Mouse (Mus musculus) liver, embryonic 14.5 days (tissue): ENCODE measurements at regions not wholly inside any gene's neighbourhood (a gene's known extent, or its start where the extent isn't known, plus 50 kb on each side); places are given as distances from the start of the nearest gene placed in this dataset.

Experiments
- ATAC-seq: fragments of 200-750 bp; cut with Nextera tagmentation; 2 replicates; pipeline ENCODE4 v1.8.0; 2017; ENCODE audit warnings: moderate number of reproducible peaks, mild to moderate bottlenecking, moderate library complexity; ENCODE audit not compliant: insufficient read depth
- DNase-seq, 3 experiments: peaks; one replicate each; pipeline ENCODE4 v3.0.0-alpha.2; 2012 to 2013; ENCODE audit warnings: low read depth in 3 of 3, low spot score in 3 of 3
- H3K27ac ChIP-seq: fragments of 300-500 bp; sonication (generic); 2 replicates; pipeline ENCODE4 v1.5.1; 2014; ENCODE audit warnings: moderate library complexity, mild to moderate bottlenecking, control low read depth, inconsistent platforms
- H3K27me3 ChIP-seq: fragments of 300-500 bp; sonication (generic); 2 replicates; pipeline ENCODE4 v1.6.1; 2014; ENCODE audit warnings: mild to moderate bottlenecking, low read length, moderate library complexity; ENCODE audit not compliant: control insufficient read depth, insufficient read depth
- H3K36me3 ChIP-seq: fragments of 300-500 bp; sonication (generic); replicated peaks from 2 replicates; pipeline ENCODE4 v1.6.1; 2014; ENCODE audit warnings: low read depth; ENCODE audit not compliant: control insufficient read depth, insufficient read depth
- H3K4me1 ChIP-seq, 2 experiments: fragments of 200-500 bp in 1 of 2; fragments of 300-500 bp in 1 of 2; sonication (generic) in 1 of 2; replicated peaks; 2 replicates each; pipeline ENCODE4 v1.6.1; 2012 to 2014; ENCODE audit warnings: antibody characterized with exemption in 1 of 2, inconsistent platforms in 1 of 2, low read length in 1 of 2; ENCODE audit not compliant: control insufficient read depth in 2 of 2, insufficient read depth in 2 of 2
- H3K4me2 ChIP-seq: fragments of 300-500 bp; sonication (generic); 2 replicates; pipeline ENCODE4 v1.6.1; 2014; ENCODE audit warnings: low read depth, mild to moderate bottlenecking, control low read depth, moderate library complexity
- H3K4me3 ChIP-seq, 2 experiments: fragments of 200-500 bp in 1 of 2; fragments of 300-500 bp in 1 of 2; sonication (generic) in 1 of 2; 2 replicates each; pipeline ENCODE4 v1.5.1; 2012 to 2014; ENCODE audit warnings: low read depth in 2 of 2, low read length in 2 of 2, mild to moderate bottlenecking in 2 of 2, control low read depth in 1 of 2, inconsistent platforms in 1 of 2, moderate library complexity in 1 of 2; ENCODE audit not compliant: insufficient read depth in 1 of 2
- H3K9ac ChIP-seq: fragments of 300-500 bp; sonication (generic); replicated peaks from 2 replicates; pipeline ENCODE4 v1.6.1; 2014; ENCODE audit warnings: mild to moderate bottlenecking, control low read depth, moderate library complexity
- H3K9me3 ChIP-seq: fragments of 300-500 bp; sonication (generic); 2 replicates; pipeline ENCODE4 v1.6.1; 2016; ENCODE audit warnings: low read length, mixed read lengths; ENCODE audit not compliant: control insufficient read depth
- CTCF ChIP-seq: IDR thresholded peaks from 2 replicates; pipeline ENCODE4 v1.5.1; 2016; ENCODE audit warnings: antibody characterized with exemption, low read depth, control low read depth
- EP300 ChIP-seq: IDR thresholded peaks from 2 replicates; pipeline ENCODE4 v1.6.1; 2016; ENCODE audit warnings: antibody characterized with exemption, low read depth
- WGBS: fragments of 180-500 bp; shearing (Covaris S2); extraction: QIAGEN DNeasy Blood & Tissue Kit; methylation state at CpG from one replicate; pipeline ENCODE4 v1.1.7; 2014; ENCODE audit not compliant: insufficient replicate concordance; 5-methylcytosine and 5-hydroxymethylcytosine counted together

DNA sequence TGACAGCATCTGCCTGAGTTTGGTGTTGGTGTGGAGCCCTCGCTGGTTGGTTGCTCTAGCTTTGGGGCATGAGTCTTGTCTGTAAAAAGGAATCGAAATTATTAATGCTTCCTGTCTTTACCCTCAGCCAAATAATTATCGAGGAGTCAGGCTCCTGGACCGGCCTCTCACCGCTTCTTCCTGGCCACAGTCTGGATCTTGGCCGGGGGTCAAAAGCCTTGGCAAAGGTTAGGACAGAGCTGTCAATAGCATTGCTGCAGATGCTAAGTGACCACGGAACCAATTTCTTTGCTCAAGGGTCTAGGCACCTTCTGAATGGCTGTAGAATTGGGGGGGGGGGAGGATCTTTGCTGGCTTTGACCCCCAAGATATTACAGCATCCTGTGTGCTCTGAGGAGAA, 207.3 kb downstream of the Sec16b start:
- DNase-seq = no peak
- ATAC-seq = no peak
- 69% methylated on average over 7 of the region's 7 CpGs for WGBS
- Histone ChIP-seq H3K9me3 (no peaks in the 10 kb centered on the region), H3K36me3 (no peaks in the 10 kb centered on the region), H3K4me3 (no peak overlapping the region), H3K27me3 (no peaks in the 10 kb centered on the region), H3K27ac (no peak overlapping the region), H3K4me1 (no peaks in the 10 kb centered on the region), H3K4me2 (no peak overlapping the region), H3K9ac (no peak overlapping the region)
- TF ChIP-seq CTCF (no peak), EP300 (no peak)

DNA sequence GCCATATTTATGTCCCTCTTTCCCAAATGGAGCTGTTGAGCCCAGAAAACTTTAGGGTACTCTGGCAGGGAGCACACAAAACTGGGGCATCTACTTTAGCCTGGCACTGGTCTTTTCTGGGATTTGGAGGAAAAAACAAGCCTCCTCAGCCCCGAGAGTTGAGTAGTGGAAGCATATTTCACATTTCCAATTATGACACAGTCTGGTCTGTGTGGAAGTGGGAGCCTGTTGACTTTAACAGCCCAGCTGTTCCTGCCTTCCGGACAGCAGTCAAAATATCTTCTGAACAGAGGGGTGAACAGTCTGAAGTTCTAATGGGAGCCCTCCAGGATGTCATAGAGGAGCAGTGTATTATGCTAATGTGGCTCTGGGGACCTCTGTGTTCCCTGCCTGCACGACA, 209.1 kb downstream of the Sec16b start:
- TF ChIP-seq EP300 = no peak
- no peak for TF ChIP-seq CTCF
- DNase-seq (no peak), ATAC-seq (no peak)
- Histone ChIP-seq H3K4me3 (no peak overlapping the region), H3K4me1 (no peaks in the 10 kb centered on the region), H3K9ac (no peak overlapping the region; the same call in 1 of the 2 replicates), H3K27ac (no peak overlapping the region), H3K4me2 (no peak overlapping the region), H3K27me3 (no peaks in the 10 kb centered on the region), H3K36me3 (no peaks in the 10 kb centered on the region), H3K9me3 (no peaks in the 10 kb centered on the region)
- WGBS = 56% methylated on average over 3 of the region's 3 CpGs

DNA sequence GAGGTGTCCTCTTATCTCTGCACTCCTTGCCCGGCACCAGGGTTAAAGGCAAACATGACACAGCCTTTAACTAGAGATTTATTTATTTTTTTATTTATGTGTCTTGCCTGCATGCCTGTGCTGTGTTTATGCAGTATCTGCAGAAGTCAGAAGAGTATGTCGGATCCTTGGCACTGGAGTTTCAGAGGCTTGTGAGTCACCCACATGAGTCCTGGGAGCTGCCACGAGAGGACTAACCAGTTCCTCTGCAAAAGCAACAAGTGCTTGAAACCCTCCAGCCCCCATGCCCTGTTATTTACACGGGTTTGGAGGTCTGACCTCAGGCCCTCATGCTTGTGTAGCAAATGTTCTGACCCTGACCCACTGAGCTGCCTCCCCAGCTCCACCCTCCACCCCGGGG, 210.6 kb downstream of the Sec16b start:
- Histone ChIP-seq H3K9me3 (no peaks in the 10 kb centered on the region), H3K4me1 (no peaks in the 10 kb centered on the region), H3K27ac (no peak overlapping the region), H3K9ac (no peak overlapping the region), H3K4me3 (no peak overlapping the region), H3K36me3 (no peaks in the 10 kb centered on the region), H3K4me2 (no peak overlapping the region), H3K27me3 (no peaks in the 10 kb centered on the region)
- ATAC-seq (no peak), DNase-seq (no peak)
- TF ChIP-seq CTCF (no peak), EP300 (no peak)
- WGBS = 41% methylated on average over 5 of the region's 5 CpGs

DNA sequence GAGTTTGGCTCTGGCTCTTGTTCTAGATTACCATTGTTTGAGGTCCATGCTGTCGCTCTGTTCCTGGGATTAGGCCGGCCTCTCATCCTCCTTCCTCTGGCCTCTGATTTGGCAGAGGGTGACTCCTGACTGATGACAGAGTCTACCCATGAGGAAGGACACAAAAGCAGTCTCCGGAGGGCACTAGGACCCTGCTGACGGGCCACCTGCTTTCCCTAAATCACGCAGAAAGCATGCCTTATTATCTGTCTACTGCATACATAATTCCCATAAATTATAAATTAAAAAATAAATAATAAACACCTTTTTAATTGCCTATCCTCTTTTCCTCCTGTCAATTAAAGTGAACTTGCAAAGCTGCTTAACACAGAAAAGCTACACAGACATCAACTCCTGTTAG, 215.4 kb downstream of the Sec16b start:
- no peak for TF ChIP-seq CTCF
- no peak for TF ChIP-seq EP300
- Histone ChIP-seq H3K9ac (no peak overlapping the region), H3K27ac (no peak overlapping the region), H3K4me1 (no peaks in the 10 kb centered on the region), H3K36me3 (no peaks in the 10 kb centered on the region), H3K4me3 (no peak overlapping the region), H3K27me3 (0 out of 2 replicates have a peak, but pooled peaks cover 3% of the 10 kb centered on the region), H3K4me2 (no peak overlapping the region), H3K9me3 (no peaks in the 10 kb centered on the region)
- DNase-seq (no peak), ATAC-seq (no peak)
- 74% methylated on average over 5 of the region's 5 CpGs for WGBS

GRCm38 (mm10) chr1:157731124-157731523, 224.6 kb downstream of the Sec16b start:
- Histone ChIP-seq H3K36me3 (no peaks in the 10 kb centered on the region), H3K9ac (no peak overlapping the region), H3K4me1 (no peaks in the 10 kb centered on the region), H3K27me3 (no peaks in the 10 kb centered on the region), H3K4me2 (no peak overlapping the region), H3K4me3 (no peak overlapping the region), H3K27ac (no peak overlapping the region), H3K9me3 (no peaks in the 10 kb centered on the region)
- no peak for ATAC-seq
- DNase-seq = no peak
- TF ChIP-seq CTCF = no peak
- TF ChIP-seq EP300 = no peak
- WGBS = 50% methylated on average over 1 of the region's 1 CpGs
